Mouse (Mus musculus): ENCODE data around the gene Ppm1h. TPM values are rescaled to one million over a fixed set of nuclear protein-coding genes. Genes with fewer than 3 reads are reported as not detected.

Gene Ppm1h
- total and polyA plus RNA-seq, 2 experiments from 2014 or later, result 31.1 to 31.7 TPM

DNA sequence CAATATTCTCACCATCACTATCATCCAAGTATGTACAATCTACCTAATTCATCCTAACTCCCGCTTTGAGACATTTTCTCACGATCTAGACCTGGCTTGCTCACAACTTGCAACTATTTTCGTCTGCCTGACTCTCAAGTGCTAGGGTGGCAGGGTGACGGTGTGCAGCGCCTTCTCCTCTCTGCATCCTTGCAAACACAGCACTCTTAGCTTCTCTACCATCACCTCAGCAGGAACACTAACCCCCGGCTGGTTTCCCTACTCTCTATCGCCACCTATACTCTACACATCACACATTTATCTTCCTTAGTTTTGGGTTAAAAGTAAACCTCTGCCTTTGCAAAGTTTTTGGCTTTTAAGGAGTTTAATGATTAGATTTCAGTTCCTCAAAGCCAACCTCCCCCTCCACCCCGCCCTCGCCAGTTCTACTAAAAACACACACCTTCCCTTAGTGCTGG is 309.1 kb downstream of the Ppm1h start:
- no peak overlapping the region for H3K27ac ChIP-seq (ENCODE audit: low read depth, low read length)
- H3K9ac ChIP-seq, result no peak overlapping the region
- no peak; the same call in 1 of the 2 replicates for ATAC-seq

DNA sequence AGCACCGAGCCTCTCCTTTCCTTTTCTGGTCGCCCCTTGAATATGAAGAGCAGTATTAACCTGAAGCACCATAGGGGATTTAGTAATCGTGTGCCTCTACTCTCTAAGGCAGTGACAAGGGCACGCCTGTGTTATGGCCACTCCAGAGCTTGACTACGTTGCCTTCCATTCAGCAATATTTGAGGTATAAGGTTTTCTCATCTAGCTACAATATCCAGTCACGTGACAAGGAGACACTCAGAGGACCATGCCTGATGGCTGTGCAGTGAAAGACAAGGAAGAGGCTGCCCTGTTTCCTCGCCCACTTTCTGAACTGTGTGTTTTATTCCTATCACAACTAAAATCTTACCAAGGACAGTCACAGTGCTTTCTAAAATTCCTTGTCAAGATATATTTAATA is 309.8 kb downstream of the Ppm1h start:
- ATAC-seq, result no peak
- no peak for DNase-seq
- Histone ChIP-seq H3K36me3 (ENCODE audit: insufficient read depth) (0 out of 2 replicates have a peak, but pooled peaks cover under 1% of the 10 kb centered on the region), H3K4me2 (ENCODE audit: low read depth) (no peak overlapping the region), H3K27me3 (ENCODE audit: insufficient read depth, low read length) (no peaks in the 10 kb centered on the region), H3K4me1 (ENCODE audit: insufficient read depth) (peaks cover 16% of the 10 kb centered on the region), H3K9ac (no peak overlapping the region), H3K4me3 (ENCODE audit: low read depth, low read length) (no peak overlapping the region), H3K9me3 (ENCODE audit: low read length) (no peaks in the 10 kb centered on the region), H3K27ac (ENCODE audit: low read depth, low read length) (no peak overlapping the region)
- TF ChIP-seq CTCF (IDR thresholded peaks at IDR 0.05; ENCODE audit: low read depth), result no peak
- 82% methylated on average over 7 of the region's 7 CpGs for WGBS

More for the DNA sequence above, 309.1 kb downstream of the Ppm1h start:
- Histone ChIP-seq H3K4me2 (ENCODE audit: low read depth) (no peak overlapping the region), H3K9me3 (ENCODE audit: low read length) (no peaks in the 10 kb centered on the region), H3K27me3 (ENCODE audit: insufficient read depth, low read length) (no peaks in the 10 kb centered on the region), H3K4me1 (ENCODE audit: insufficient read depth) (peaks cover 22% of the 10 kb centered on the region), H3K36me3 (ENCODE audit: insufficient read depth) (no peaks in the 10 kb centered on the region), H3K4me3 (ENCODE audit: low read depth, low read length) (no peak overlapping the region)
- peak; percentile 80 for TF ChIP-seq CTCF (IDR thresholded peaks at IDR 0.05; ENCODE audit: low read depth)
- WGBS, result 28% methylated on average over 9 of the region's 9 CpGs
- DNase-seq, result peak; percentile 68

- WGBS, result 75% methylated on average over 9 of the region's 9 CpGs
- peaks cover 13% of the 10 kb centered on the region for H3K4me1 ChIP-seq (ENCODE audit: insufficient read depth)
- H3K4me3 ChIP-seq (ENCODE audit: low read depth, low read length), result no peak overlapping the region
- ATAC-seq (no peak), DNase-seq (no peak)
- no peaks in the 10 kb centered on the region for H3K27me3 ChIP-seq (ENCODE audit: insufficient read depth, low read length)
- no peak overlapping the region for H3K27ac ChIP-seq (ENCODE audit: low read depth, low read length)
- no peak overlapping the region for H3K4me2 ChIP-seq (ENCODE audit: low read depth)
- H3K9ac ChIP-seq, result no peak overlapping the region
- H3K9me3 ChIP-seq (ENCODE audit: low read length), result no peaks in the 10 kb centered on the region
- no peak for TF ChIP-seq CTCF (IDR thresholded peaks at IDR 0.05; ENCODE audit: low read depth)
- H3K36me3 ChIP-seq (ENCODE audit: insufficient read depth), result peaks cover 11% of the 10 kb centered on the region
Observed at GRCm38 (mm10) chr10:122989916-122990315, 311.4 kb downstream of the Ppm1h start.

DNA sequence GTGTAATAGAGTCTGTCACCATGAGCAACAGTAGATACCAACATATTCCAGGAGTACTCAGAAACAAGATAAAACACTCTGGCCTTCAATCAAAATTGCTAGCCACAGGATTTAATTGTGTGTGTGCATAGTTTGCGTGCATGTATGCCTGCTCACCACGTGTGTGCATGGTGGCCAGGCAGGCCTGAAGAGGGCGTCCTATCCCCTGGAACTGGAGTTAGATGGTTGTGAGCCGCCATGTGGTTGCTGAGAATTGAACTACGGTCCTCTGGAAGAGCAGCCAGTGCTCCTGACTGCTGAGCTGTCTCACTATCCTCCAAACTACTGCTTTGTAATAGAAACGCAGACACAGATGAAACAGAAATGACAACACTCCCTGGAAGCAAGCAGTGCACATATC is 312.0 kb downstream of the Ppm1h start:
- Histone ChIP-seq H3K4me3 (ENCODE audit: low read depth, low read length) (no peak overlapping the region), H3K9me3 (ENCODE audit: low read length) (no peaks in the 10 kb centered on the region), H3K27ac (ENCODE audit: low read depth, low read length) (peak overlapping the region; percentile 79), H3K4me2 (ENCODE audit: low read depth) (0 out of 2 replicates have a peak overlapping the region, but pooled peaks have one; percentile 4), H3K9ac (no peak overlapping the region), H3K36me3 (ENCODE audit: insufficient read depth) (peaks cover 16% of the 10 kb centered on the region), H3K4me1 (ENCODE audit: insufficient read depth) (peaks cover 13% of the 10 kb centered on the region), H3K27me3 (ENCODE audit: insufficient read depth, low read length) (no peaks in the 10 kb centered on the region)
- peak; percentile 43 for TF ChIP-seq CTCF (IDR thresholded peaks at IDR 0.05; ENCODE audit: low read depth)
- no peak for ATAC-seq
- 74% methylated on average over 6 of the region's 6 CpGs for WGBS
- no peak for DNase-seq

DNA sequence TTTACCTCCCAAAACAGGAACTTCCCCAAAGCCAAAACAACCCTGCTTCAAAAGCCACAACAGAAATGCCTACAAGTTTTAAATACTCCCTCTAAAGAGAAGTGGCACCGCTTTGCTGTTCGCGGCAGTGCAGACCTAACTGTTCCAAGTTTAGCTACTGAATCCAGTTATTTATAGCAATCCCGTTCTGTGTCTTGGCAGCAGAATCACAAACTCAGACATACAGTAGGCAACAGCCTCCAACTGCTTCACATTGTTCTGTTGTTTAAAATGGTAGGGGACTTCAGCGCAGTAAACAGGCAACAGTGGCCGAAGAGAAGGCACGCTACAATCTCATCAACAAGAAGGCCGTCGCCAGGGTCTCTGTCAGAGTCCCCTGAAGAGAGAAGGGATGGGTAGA is 312.5 kb downstream of the Ppm1h start:
- Histone ChIP-seq H3K27ac (ENCODE audit: low read depth, low read length) (peak overlapping the region; percentile 79), H3K9ac (no peak overlapping the region), H3K4me1 (ENCODE audit: insufficient read depth) (peaks cover 13% of the 10 kb centered on the region), H3K4me3 (ENCODE audit: low read depth, low read length) (no peak overlapping the region), H3K9me3 (ENCODE audit: low read length) (no peaks in the 10 kb centered on the region), H3K27me3 (ENCODE audit: insufficient read depth, low read length) (no peaks in the 10 kb centered on the region), H3K4me2 (ENCODE audit: low read depth) (0 out of 2 replicates have a peak overlapping the region, but pooled peaks have one; percentile 4), H3K36me3 (ENCODE audit: insufficient read depth) (peaks cover 19% of the 10 kb centered on the region)
- no peak for TF ChIP-seq CTCF (IDR thresholded peaks at IDR 0.05; ENCODE audit: low read depth)
- DNase-seq (peak; percentile 79), ATAC-seq (peak; percentile 64)
- WGBS, result 45% methylated on average over 9 of the region's 9 CpGs

GRCm38 (mm10) chr10:122991648-122992047 is 313.1 kb downstream of the Ppm1h start:
- H3K27ac ChIP-seq (ENCODE audit: low read depth, low read length), result peak overlapping the region; percentile 79
- no peaks in the 10 kb centered on the region for H3K27me3 ChIP-seq (ENCODE audit: insufficient read depth, low read length)
- H3K4me1 ChIP-seq (ENCODE audit: insufficient read depth), result peaks cover 13% of the 10 kb centered on the region
- DNase-seq, result no peak
- peaks cover 23% of the 10 kb centered on the region for H3K36me3 ChIP-seq (ENCODE audit: insufficient read depth)
- H3K4me3 ChIP-seq (ENCODE audit: low read depth, low read length), result no peak overlapping the region
- ATAC-seq, result no peak
- no peaks in the 10 kb centered on the region for H3K9me3 ChIP-seq (ENCODE audit: low read length)
- no peak overlapping the region for H3K9ac ChIP-seq
- WGBS, result 80% methylated on average over 9 of the region's 9 CpGs
- no peak for TF ChIP-seq CTCF (IDR thresholded peaks at IDR 0.05; ENCODE audit: low read depth)
- no peak overlapping the region for H3K4me2 ChIP-seq (ENCODE audit: low read depth)

DNA sequence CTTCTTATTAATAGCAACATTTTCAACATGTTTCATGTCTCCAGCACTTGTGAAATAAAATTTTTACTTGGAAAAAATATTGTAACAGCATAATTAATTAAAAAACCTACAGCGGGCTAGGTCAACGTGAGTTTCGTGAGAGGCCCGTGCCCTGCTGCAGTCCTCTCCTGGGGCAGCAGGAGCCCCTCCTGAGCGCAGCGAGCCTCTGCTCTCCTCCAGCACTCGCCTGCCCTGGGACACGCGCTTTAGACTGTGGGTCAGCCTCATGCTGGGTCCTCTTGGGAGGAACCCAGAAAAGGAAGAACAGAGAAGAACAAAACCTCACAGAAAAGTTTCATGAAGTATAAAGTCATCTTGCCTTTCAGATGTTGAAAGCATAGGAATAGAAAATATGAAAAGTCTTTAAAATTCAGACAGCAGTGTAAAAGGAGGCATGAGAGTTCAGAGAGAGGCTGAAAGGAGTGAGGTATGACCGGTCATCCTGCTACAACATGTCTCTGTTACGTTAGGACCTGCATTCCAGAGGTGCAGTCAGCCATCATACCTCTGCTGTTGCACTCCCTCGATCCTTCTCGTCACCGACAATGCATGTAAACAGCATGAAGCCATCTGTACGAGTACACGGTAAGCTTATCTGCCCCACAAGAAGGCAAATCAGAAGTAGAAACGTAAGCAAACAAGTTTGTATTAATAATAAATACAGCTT is 316.0 kb downstream of the Ppm1h start:
- Histone ChIP-seq H3K9me3 (ENCODE audit: low read length) (no peaks in the 10 kb centered on the region), H3K27me3 (ENCODE audit: insufficient read depth, low read length) (no peaks in the 10 kb centered on the region), H3K36me3 (ENCODE audit: insufficient read depth) (peaks cover 48% of the 10 kb centered on the region), H3K4me3 (ENCODE audit: low read depth, low read length) (no peak overlapping the region), H3K27ac (ENCODE audit: low read depth, low read length) (no peak overlapping the region), H3K4me2 (ENCODE audit: low read depth) (no peak overlapping the region), H3K9ac (no peak overlapping the region), H3K4me1 (ENCODE audit: insufficient read depth) (peaks cover 6% of the 10 kb centered on the region; the same call in 1 of the 2 replicates)
- WGBS, result 69% methylated on average over 17 of the region's 17 CpGs
- DNase-seq (no peak), ATAC-seq (no peak)
- TF ChIP-seq CTCF (IDR thresholded peaks at IDR 0.05; ENCODE audit: low read depth), result no peak

MicroRNAs encoded within 50 kb of the gene (microRNA counts, 519-probe panel; counts per million panel counts)
- microRNA mmu-let-7i, result 7,357 counts per million, percentile 94 among the panel's probes with 10 or more counts

Small RNAs within 50 kb of the gene (microRNA-seq; reads per million reads assigned to microRNA genes)
- 0 reads per million in 2 experiments for gene Mir6412
- gene Mir8104, result 0 to 0.12 reads per million in 2 experiments
- 32,941 to 48,687 reads per million in 2 experiments for gene Mirlet7i

Other genes with a start within 250 kb of the Ppm1h start
- 3.0 and 3.3 TPM in 2 replicates for gene Avpr1a, start 230.3 kb upstream of the Ppm1h start, total RNA-seq (2014; rRNA removed)
- gene Avpr1a, start 230.3 kb upstream of the Ppm1h start, polyA plus RNA-seq (2015; fragmentation: Nextera tagmentation; extraction: Ambion mirVana), result 2.5 and 3.9 TPM in 2 replicates

Data from forebrain, postnatal 0 days (tissue).